Mouse (Mus musculus) heart, embryonic 14.5 days (tissue): ENCODE measurements around the gene Bahcc1. TPM values are rescaled to one million over a fixed set of nuclear protein-coding genes. Genes with fewer than 3 reads are reported as not detected.

Source experiments
- ATAC-seq: fragments of 200-750 bp; cut with Nextera tagmentation; 2 replicates; pipeline ENCODE4 v1.8.0; 2017; ENCODE audit warnings: low read depth, moderate TSS enrichment; ENCODE audit not compliant: insufficient number of reproducible peaks, insufficient read depth, low FRiP score
- H3K27ac ChIP-seq, 2 experiments: fragments of 200-500 bp in 1 of 2; fragments of 300-500 bp in 1 of 2; sonication (generic) in 1 of 2; replicated peaks in 1 of 2; 2 replicates each; pipeline ENCODE4 v1.5.1; 2012 to 2014; ENCODE audit warnings: low read depth in 2 of 2, low read length in 2 of 2, control low read depth in 1 of 2, mild to moderate bottlenecking in 1 of 2, mixed read lengths in 1 of 2; ENCODE audit not compliant: control insufficient read depth in 1 of 2, insufficient read depth in 1 of 2
- H3K27me3 ChIP-seq: fragments of 300-500 bp; sonication (generic); 2 replicates; pipeline ENCODE4 v1.6.1; 2014; ENCODE audit warnings: mild to moderate bottlenecking, low read length, control low read depth; ENCODE audit not compliant: control insufficient read depth, insufficient read depth
- H3K36me3 ChIP-seq: fragments of 300-500 bp; sonication (generic); 2 replicates; pipeline ENCODE4 v1.6.1; 2014; ENCODE audit warnings: mild to moderate bottlenecking, control low read depth, low read length, mixed read lengths; ENCODE audit not compliant: control insufficient read depth, insufficient read depth
- H3K4me1 ChIP-seq, 2 experiments: fragments of 200-500 bp in 1 of 2; fragments of 300-500 bp in 1 of 2; sonication (generic) in 1 of 2; 2 replicates each; pipeline ENCODE4 v1.6.1; 2012 to 2014; ENCODE audit warnings: low read length in 2 of 2, control low read depth in 1 of 2, mixed read lengths in 1 of 2; ENCODE audit not compliant: control insufficient read depth in 2 of 2, insufficient read depth in 2 of 2
- H3K4me2 ChIP-seq: fragments of 300-500 bp; sonication (generic); 2 replicates; pipeline ENCODE4 v1.6.1; 2014; ENCODE audit warnings: mild to moderate bottlenecking, low read length
- H3K4me3 ChIP-seq, 2 experiments: fragments of 200-500 bp in 1 of 2; fragments of 300-500 bp in 1 of 2; sonication (generic) in 1 of 2; 2 replicates each; pipeline ENCODE4 v1.5.1; 2012 to 2014; ENCODE audit warnings: low read length in 2 of 2, mild to moderate bottlenecking in 2 of 2, control low read depth in 1 of 2, low read depth in 1 of 2, moderate library complexity in 1 of 2; ENCODE audit not compliant: control insufficient read depth in 1 of 2, insufficient read depth in 1 of 2
- H3K9ac ChIP-seq: fragments of 300-500 bp; sonication (generic); 2 replicates; pipeline ENCODE4 v1.6.1; 2014; ENCODE audit warnings: mild to moderate bottlenecking, low read length
- H3K9me3 ChIP-seq: fragments of 300-500 bp; sonication (generic); 2 replicates; pipeline ENCODE4 v1.6.1; 2016; ENCODE audit warnings: low read length, control low read depth; ENCODE audit not compliant: control insufficient read depth
- WGBS: fragments of 180-500 bp; shearing (Covaris S2); extraction: QIAGEN DNeasy Blood & Tissue Kit; methylation state at CpG from one replicate; pipeline ENCODE4 v1.1.7; 2014; 5-methylcytosine and 5-hydroxymethylcytosine counted together
- polyA plus RNA-seq: library from polyadenylated mRNA; unstranded; fragments of >200 nt; fragmentation: Nextera tagmentation; extraction: Ambion mirVana; gene quantifications from 2 replicates; pipeline ENCODE4 v1.2.1, GENCODE M21; 2014

Bahcc1 gene
- polyA plus RNA-seq, 1 experiment from 2014 or later: 9.1 TPM

DNA sequence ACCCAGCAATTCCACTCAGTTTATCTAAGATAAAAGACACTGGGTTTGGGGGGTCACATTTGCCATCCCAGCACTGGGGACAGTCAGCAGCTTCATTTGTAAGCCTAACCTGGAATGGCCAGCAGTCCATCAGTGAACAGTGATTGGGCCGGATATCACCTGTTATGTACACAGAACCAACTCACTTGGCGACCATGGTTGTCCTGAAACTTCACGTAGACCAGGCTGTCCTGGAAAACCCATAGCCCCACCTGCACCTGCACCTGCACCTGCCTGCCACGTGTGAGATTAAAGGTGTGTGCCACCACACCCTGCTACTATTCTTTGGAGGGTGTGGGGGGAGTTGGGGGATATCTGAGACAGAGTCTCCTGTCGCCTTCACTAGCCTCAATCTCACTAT lies 86.6 kb downstream of the Bahcc1 start:
- Histone ChIP-seq H3K4me2 (no peak overlapping the region), H3K4me1 (peaks cover 15 to 22% of the 10 kb centered on the region in 2 experiments), H3K27ac (no peak overlapping the region), H3K9me3 (no peaks in the 10 kb centered on the region), H3K4me3 (no peak overlapping the region), H3K9ac (no peak overlapping the region), H3K27me3 (no peaks in the 10 kb centered on the region), H3K36me3 (no peaks in the 10 kb centered on the region)
- no peak for ATAC-seq
- WGBS: 84% methylated on average over 5 of the region's 5 CpGs

GRCm38 (mm10) chr11:120320156-120320555 lies 87.4 kb downstream of the Bahcc1 start:
- peaks cover 9 to 15% of the 10 kb centered on the region in 2 experiments for H3K4me1 ChIP-seq
- no peaks in the 10 kb centered on the region for H3K9me3 ChIP-seq
- no peak overlapping the region for H3K4me2 ChIP-seq
- H3K27ac ChIP-seq: no peak overlapping the region
- no peak for ATAC-seq
- 92% methylated on average over 10 of the region's 10 CpGs for WGBS
- H3K27me3 ChIP-seq: no peaks in the 10 kb centered on the region
- H3K4me3 ChIP-seq: no peak overlapping the region
- H3K9ac ChIP-seq: no peak overlapping the region
- no peaks in the 10 kb centered on the region for H3K36me3 ChIP-seq

DNA sequence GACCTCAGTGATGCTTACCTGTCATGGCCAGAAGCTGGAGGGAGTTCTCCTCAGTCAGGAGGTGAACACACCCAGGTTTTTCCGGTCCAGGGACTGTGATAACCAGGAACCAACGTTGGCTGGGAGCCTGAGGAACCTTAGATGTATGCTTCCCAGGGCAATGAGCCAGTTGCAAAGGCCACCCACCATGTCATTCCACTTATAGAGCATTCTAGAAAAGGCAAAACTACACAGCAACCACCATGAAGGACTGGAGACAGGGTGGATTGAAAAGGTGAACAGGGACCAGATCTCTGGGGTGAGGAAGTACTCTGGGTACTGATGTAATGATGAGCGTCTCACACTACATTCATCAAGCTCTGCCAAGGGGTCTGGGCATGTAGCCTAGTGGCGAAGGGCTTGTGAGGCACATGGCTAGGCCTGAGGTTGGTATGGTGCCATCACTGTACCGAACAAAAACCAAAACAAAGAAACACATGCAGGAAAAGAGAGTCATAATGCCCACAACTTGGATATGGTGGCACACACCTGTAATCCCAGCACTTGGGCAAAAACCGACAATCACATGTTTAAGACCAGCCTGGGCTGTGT lies 102.8 kb downstream of the Bahcc1 start:
- no peaks in the 10 kb centered on the region for H3K27me3 ChIP-seq
- no peak overlapping the region for H3K4me3 ChIP-seq
- no peaks in the 10 kb centered on the region for H3K4me1 ChIP-seq
- no peak overlapping the region for H3K27ac ChIP-seq
- WGBS: 70% methylated on average over 6 of the region's 6 CpGs
- ATAC-seq: no peak
- no peak overlapping the region for H3K4me2 ChIP-seq
- no peaks in the 10 kb centered on the region for H3K9me3 ChIP-seq
- H3K9ac ChIP-seq: no peak overlapping the region
- H3K36me3 ChIP-seq: no peaks in the 10 kb centered on the region

DNA sequence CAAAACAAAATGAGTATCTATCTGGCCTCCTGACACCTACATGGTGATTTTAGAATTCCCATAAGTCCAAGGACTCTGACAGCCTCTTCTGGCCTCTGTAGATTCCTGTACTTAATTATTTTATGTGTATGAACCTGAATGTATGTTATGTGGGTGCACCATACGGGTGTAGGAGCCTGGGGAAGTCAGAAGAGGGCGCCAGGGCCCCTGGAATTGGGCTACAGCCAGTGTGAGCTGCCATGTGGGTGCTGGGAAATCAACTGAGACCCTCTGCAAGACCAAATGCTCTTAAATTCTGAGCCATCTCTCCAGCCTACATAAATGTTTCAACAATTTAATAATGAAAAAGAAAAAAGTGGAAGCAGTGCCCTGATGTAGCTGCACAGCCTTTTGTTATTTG lies 104.7 kb downstream of the Bahcc1 start:
- Histone ChIP-seq H3K27ac (no peak overlapping the region), H3K36me3 (no peaks in the 10 kb centered on the region), H3K4me2 (no peak overlapping the region), H3K9ac (no peak overlapping the region), H3K4me3 (no peak overlapping the region), H3K9me3 (no peaks in the 10 kb centered on the region), H3K4me1 (no peaks in the 10 kb centered on the region), H3K27me3 (no peaks in the 10 kb centered on the region)
- no peak for ATAC-seq
- 50% methylated on average over 2 of the region's 2 CpGs for WGBS

GRCm38 (mm10) chr11:120338786-120339185 lies 106.0 kb downstream of the Bahcc1 start:
- ATAC-seq: no peak
- Histone ChIP-seq H3K9me3 (no peaks in the 10 kb centered on the region), H3K4me2 (no peak overlapping the region), H3K4me3 (no peak overlapping the region), H3K27ac (no peak overlapping the region), H3K27me3 (no peaks in the 10 kb centered on the region), H3K4me1 (no peaks in the 10 kb centered on the region), H3K9ac (no peak overlapping the region), H3K36me3 (no peaks in the 10 kb centered on the region)
- WGBS: 72% methylated on average over 3 of the region's 3 CpGs

DNA sequence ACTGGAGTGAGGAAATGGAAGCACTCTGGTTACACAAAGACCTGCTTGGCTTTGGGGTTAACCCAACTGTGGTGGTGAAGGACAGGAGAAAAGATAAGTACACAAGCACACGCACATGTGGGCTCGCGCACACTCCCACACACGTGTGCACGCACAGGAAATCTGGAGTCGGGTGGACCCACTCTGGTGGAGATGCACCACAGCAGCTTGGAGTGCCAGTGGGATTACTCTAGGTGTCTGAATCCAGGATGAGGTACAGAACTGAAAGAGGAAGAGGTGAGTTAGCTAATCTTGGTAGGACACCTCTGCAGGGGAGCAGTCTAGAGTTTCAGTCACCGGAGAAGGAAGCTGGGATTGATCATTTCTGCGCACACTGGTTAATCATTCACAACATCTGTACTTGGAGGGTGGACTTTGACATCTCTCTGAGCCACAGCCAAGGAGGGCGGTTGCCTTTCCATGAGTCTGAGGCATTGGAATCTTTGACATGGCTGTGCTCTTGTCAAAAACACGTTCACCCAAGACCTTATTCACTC lies 107.3 kb downstream of the Bahcc1 start:
- no peaks in the 10 kb centered on the region for H3K9me3 ChIP-seq
- no peak for ATAC-seq
- H3K4me1 ChIP-seq: no peaks in the 10 kb centered on the region
- H3K27ac ChIP-seq: no peak overlapping the region
- H3K9ac ChIP-seq: no peak overlapping the region
- 79% methylated on average over 10 of the region's 10 CpGs for WGBS
- H3K27me3 ChIP-seq: no peaks in the 10 kb centered on the region
- H3K36me3 ChIP-seq: peaks cover 7% of the 10 kb centered on the region
- no peak overlapping the region for H3K4me3 ChIP-seq
- no peak overlapping the region for H3K4me2 ChIP-seq

GRCm38 (mm10) chr11:120341661-120342060 lies 108.9 kb downstream of the Bahcc1 start:
- WGBS: 91% methylated on average over 4 of the region's 4 CpGs
- Histone ChIP-seq H3K4me1 (0 out of 4 replicates have a peak, but pooled peaks cover 0 to 3% of the 10 kb centered on the region in 2 experiments), H3K36me3 (peaks cover 17% of the 10 kb centered on the region), H3K9me3 (no peaks in the 10 kb centered on the region), H3K27ac (no peak overlapping the region), H3K9ac (no peak overlapping the region), H3K4me3 (no peak overlapping the region), H3K27me3 (no peaks in the 10 kb centered on the region), H3K4me2 (no peak overlapping the region)
- ATAC-seq: no peak
